Mouse (Mus musculus) liver, embryonic 11.5 days (tissue): ENCODE measurements around the gene Ism1. TPM values are rescaled to one million over a fixed set of nuclear protein-coding genes. Genes with fewer than 3 reads are reported as not detected.

ENCODE experiments used
- ATAC-seq: fragments of 200-750 bp; cut with Nextera tagmentation; replicated peaks from 2 replicates; pipeline ENCODE4 v1.8.0; 2017; ENCODE audit warnings: moderate number of reproducible peaks, mild to moderate bottlenecking, moderate TSS enrichment, moderate library complexity; ENCODE audit not compliant: low FRiP score
- DNase-seq: peaks from one replicate; pipeline ENCODE4 v3.0.0-alpha.2; 2017; ENCODE audit warnings: low spot score
- H3K27ac ChIP-seq: fragments of 300-500 bp; sonication (generic); 2 replicates; pipeline ENCODE4 v1.5.1; 2014; ENCODE audit warnings: mild to moderate bottlenecking, low read depth, low read length, control low read depth
- H3K27me3 ChIP-seq: fragments of 300-500 bp; sonication (generic); replicated peaks from 2 replicates; pipeline ENCODE4 v1.6.1; 2014; ENCODE audit warnings: low read length, mixed read lengths; ENCODE audit not compliant: control insufficient read depth, insufficient read depth
- H3K36me3 ChIP-seq: fragments of 300-500 bp; sonication (generic); 2 replicates; pipeline ENCODE4 v1.6.1; 2014; ENCODE audit warnings: mild to moderate bottlenecking, low read length, moderate library complexity, mixed read lengths; ENCODE audit not compliant: control insufficient read depth, insufficient read depth
- H3K4me1 ChIP-seq: fragments of 300-500 bp; sonication (generic); replicated peaks from 2 replicates; pipeline ENCODE4 v1.6.1; 2014; ENCODE audit warnings: low read length, mixed read lengths; ENCODE audit not compliant: control insufficient read depth, insufficient read depth
- H3K4me2 ChIP-seq: fragments of 300-500 bp; sonication (generic); 2 replicates; pipeline ENCODE4 v1.6.1; 2014; ENCODE audit warnings: mild to moderate bottlenecking, control low read depth, moderate library complexity
- H3K4me3 ChIP-seq: fragments of 300-500 bp; sonication (generic); 2 replicates; pipeline ENCODE4 v1.5.1; 2014; ENCODE audit warnings: low read depth, low read length, control low read depth
- H3K9ac ChIP-seq: fragments of 300-500 bp; sonication (generic); 2 replicates; pipeline ENCODE4 v1.6.1; 2014; ENCODE audit warnings: low read depth, low read length, control low read depth
- H3K9me3 ChIP-seq: fragments of 300-500 bp; sonication (generic); 2 replicates; pipeline ENCODE4 v1.6.1; 2016; ENCODE audit warnings: low read length, inconsistent platforms, mixed read lengths; ENCODE audit not compliant: control insufficient read depth
- WGBS: fragments of 180-500 bp; shearing (Covaris S2); extraction: QIAGEN DNeasy Blood & Tissue Kit; methylation state at CpG from one replicate; pipeline ENCODE4 v1.1.7; 2014; 5-methylcytosine and 5-hydroxymethylcytosine counted together
- polyA plus RNA-seq: library from polyadenylated mRNA; unstranded; fragments of >200 nt; fragmentation: Nextera tagmentation; extraction: Ambion mirVana; gene quantifications from 2 replicates; pipeline ENCODE4 v1.2.1, GENCODE M21; 2014

Ism1 gene
- polyA plus RNA-seq, 1 experiment from 2014 or later, result 0.97 TPM

GRCm38 (mm10) chr2:139776644-139777043 lies 98.7 kb downstream of the Ism1 start:
- Histone ChIP-seq H3K27ac (no peak overlapping the region), H3K27me3 (no peaks in the 10 kb centered on the region), H3K4me3 (no peak overlapping the region), H3K4me2 (no peak overlapping the region), H3K9me3 (no peaks in the 10 kb centered on the region), H3K4me1 (no peaks in the 10 kb centered on the region), H3K9ac (no peak overlapping the region), H3K36me3 (no peaks in the 10 kb centered on the region)
- ATAC-seq (no peak), DNase-seq (no peak)
- 17% methylated on average over 1 of the region's 1 CpGs for WGBS

- 44% methylated on average over 3 of the region's 3 CpGs for WGBS
- no peaks in the 10 kb centered on the region for H3K27me3 ChIP-seq
- no peaks in the 10 kb centered on the region for H3K9me3 ChIP-seq
- H3K4me2 ChIP-seq, result no peak overlapping the region
- no peaks in the 10 kb centered on the region for H3K4me1 ChIP-seq
- no peak for ATAC-seq
- no peak overlapping the region for H3K4me3 ChIP-seq
- no peak overlapping the region for H3K27ac ChIP-seq
- H3K9ac ChIP-seq, result no peak overlapping the region
- H3K36me3 ChIP-seq, result no peaks in the 10 kb centered on the region
- no peak for DNase-seq
Measured at GRCm38 (mm10) chr2:139778283-139778682, 100.3 kb downstream of the Ism1 start.

- H3K9me3 ChIP-seq, result no peaks in the 10 kb centered on the region
Measured at GRCm38 (mm10) chr2:139783318-139783850, 105.4 kb downstream of the Ism1 start.

GRCm38 (mm10) chr2:139784465-139784864 lies 106.5 kb downstream of the Ism1 start:
- DNase-seq, result no peak
- ATAC-seq, result no peak
- WGBS, result 61% methylated on average over 1 of the region's 1 CpGs
- Histone ChIP-seq H3K27me3 (no peaks in the 10 kb centered on the region), H3K4me1 (no peaks in the 10 kb centered on the region), H3K4me2 (no peak overlapping the region), H3K9me3 (no peaks in the 10 kb centered on the region), H3K27ac (no peak overlapping the region), H3K36me3 (no peaks in the 10 kb centered on the region), H3K9ac (no peak overlapping the region), H3K4me3 (no peak overlapping the region)

More at GRCm38 (mm10) chr2:139783318-139783850, 105.4 kb downstream of the Ism1 start:
- no peak for ATAC-seq
- Histone ChIP-seq H3K4me2 (no peak overlapping the region), H3K27me3 (no peaks in the 10 kb centered on the region), H3K9ac (no peak overlapping the region), H3K4me1 (no peaks in the 10 kb centered on the region), H3K27ac (no peak overlapping the region), H3K36me3 (no peaks in the 10 kb centered on the region), H3K4me3 (no peak overlapping the region)
- no peak for DNase-seq
- WGBS, result 84% methylated on average over 8 of the region's 8 CpGs

GRCm38 (mm10) chr2:139784946-139785345 lies 107.0 kb downstream of the Ism1 start:
- H3K4me1 ChIP-seq, result no peaks in the 10 kb centered on the region
- no peak for ATAC-seq
- no peaks in the 10 kb centered on the region for H3K9me3 ChIP-seq
- H3K36me3 ChIP-seq, result no peaks in the 10 kb centered on the region
- WGBS, result 60% methylated on average over 2 of the region's 2 CpGs
- no peak overlapping the region for H3K27ac ChIP-seq
- no peak overlapping the region for H3K9ac ChIP-seq
- H3K4me3 ChIP-seq, result no peak overlapping the region
- no peak for DNase-seq
- H3K4me2 ChIP-seq, result no peak overlapping the region
- no peaks in the 10 kb centered on the region for H3K27me3 ChIP-seq

GRCm38 (mm10) chr2:139788658-139789057 lies 110.7 kb downstream of the Ism1 start:
- Histone ChIP-seq H3K4me1 (no peaks in the 10 kb centered on the region), H3K4me2 (no peak overlapping the region), H3K9me3 (no peaks in the 10 kb centered on the region), H3K27ac (no peak overlapping the region), H3K9ac (no peak overlapping the region), H3K36me3 (no peaks in the 10 kb centered on the region), H3K4me3 (no peak overlapping the region), H3K27me3 (no peaks in the 10 kb centered on the region)
- ATAC-seq, result no peak
- 75% methylated on average over 4 of the region's 4 CpGs for WGBS
- no peak for DNase-seq

- 76% methylated on average over 9 of the region's 9 CpGs for WGBS
Measured at GRCm38 (mm10) chr2:139792345-139793120, 114.6 kb downstream of the Ism1 start.

GRCm38 (mm10) chr2:139804041-139804440 lies 126.1 kb downstream of the Ism1 start:
- Histone ChIP-seq H3K4me2 (no peak overlapping the region), H3K36me3 (no peaks in the 10 kb centered on the region), H3K27me3 (no peaks in the 10 kb centered on the region), H3K4me3 (no peak overlapping the region), H3K9ac (no peak overlapping the region), H3K4me1 (no peaks in the 10 kb centered on the region), H3K9me3 (no peaks in the 10 kb centered on the region), H3K27ac (no peak overlapping the region)
- WGBS, result 82% methylated on average over 7 of the region's 7 CpGs
- ATAC-seq, result no peak
- DNase-seq, result no peak

More at GRCm38 (mm10) chr2:139792345-139793120, 114.6 kb downstream of the Ism1 start:
- H3K36me3 ChIP-seq, result no peaks in the 10 kb centered on the region
- no peak overlapping the region for H3K27ac ChIP-seq
- no peak overlapping the region for H3K4me2 ChIP-seq
- H3K9me3 ChIP-seq, result no peaks in the 10 kb centered on the region
- no peak overlapping the region for H3K4me3 ChIP-seq
- no peaks in the 10 kb centered on the region for H3K27me3 ChIP-seq
- no peaks in the 10 kb centered on the region for H3K4me1 ChIP-seq
- no peak for ATAC-seq
- no peak for DNase-seq
- no peak overlapping the region for H3K9ac ChIP-seq

- Histone ChIP-seq H3K4me1 (no peaks in the 10 kb centered on the region), H3K9me3 (no peaks in the 10 kb centered on the region), H3K27me3 (no peaks in the 10 kb centered on the region), H3K9ac (no peak overlapping the region), H3K36me3 (no peaks in the 10 kb centered on the region), H3K27ac (no peak overlapping the region), H3K4me3 (no peak overlapping the region), H3K4me2 (no peak overlapping the region)
- no peak for DNase-seq
- no peak for ATAC-seq
- WGBS, result 84% methylated on average over 6 of the region's 6 CpGs
Measured at GRCm38 (mm10) chr2:139807887-139808286, 129.9 kb downstream of the Ism1 start.
